Mouse (Mus musculus): ENCODE results near the gene Dapl1. TPM values are rescaled to one million over a fixed set of nuclear protein-coding genes. Genes with fewer than 3 reads are reported as not detected.

The Dapl1 gene
- total RNA-seq, 2 experiments from 2014 or later, result not detected

DNA sequence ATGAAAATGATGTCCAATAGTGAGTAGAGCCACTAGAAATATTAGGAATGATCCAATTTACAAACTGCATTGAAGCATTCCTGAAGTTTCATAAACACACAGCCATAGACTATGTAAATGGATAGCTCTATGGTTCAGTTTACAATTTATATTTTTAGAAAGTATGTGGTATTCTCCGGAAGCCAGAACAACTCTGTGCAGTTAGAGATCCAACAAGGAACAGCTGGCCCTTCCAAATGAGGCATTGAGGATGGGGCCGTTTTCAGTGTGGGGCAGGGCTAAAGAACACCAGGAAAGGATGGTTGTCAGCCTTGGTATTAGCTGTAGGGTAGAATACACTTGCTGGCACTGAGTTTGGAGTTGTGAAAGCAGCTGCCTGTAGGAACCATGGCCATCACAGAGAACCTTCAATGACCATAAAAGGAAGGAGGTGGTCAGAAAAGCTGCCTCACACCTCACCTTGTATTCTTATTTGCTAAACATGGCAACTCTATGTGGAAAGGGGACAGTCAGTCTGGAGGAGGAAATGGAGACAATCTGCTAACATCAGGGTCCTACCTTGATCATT is 70.0 kb downstream of the Dapl1 start:
- Histone ChIP-seq H3K4me3 (no peak overlapping the region), H3K27ac (no peak overlapping the region)
- TF ChIP-seq CTCF (conservative IDR thresholded peaks at IDR 0.05), result no peak
- DNase-seq (ENCODE audit: low spot score in 2 of 2), result no peak

Other genes starting within 250 kb of the Dapl1 start
- 100 to 1,000 TPM; 118 to 124 TPM for gene Tanc1, start 127.4 kb downstream of the Dapl1 start, total RNA-seq (2021)